Mouse (Mus musculus) hindbrain, postnatal 0 days (tissue): ENCODE results near the gene Spem1. TPM values are rescaled to one million over a fixed set of nuclear protein-coding genes. Genes with fewer than 3 reads are reported as not detected.

Experiments
- ATAC-seq: fragments of 200-750 bp; cut with Nextera tagmentation; 2 replicates; pipeline ENCODE4 v1.8.0; 2017; ENCODE audit warnings: mild to moderate bottlenecking, moderate TSS enrichment, moderate library complexity
- DNase-seq: peaks from one replicate; pipeline ENCODE4 v3.0.0-alpha.2; 2015; ENCODE audit warnings: low spot score
- H3K27ac ChIP-seq: fragments of 300-500 bp; sonication (generic); 2 replicates; pipeline ENCODE4 v1.5.1; 2014; ENCODE audit warnings: mild to moderate bottlenecking
- H3K27me3 ChIP-seq: fragments of 300-500 bp; sonication (generic); 2 replicates; pipeline ENCODE4 v1.6.1; 2014; ENCODE audit warnings: low read length, mixed read lengths; ENCODE audit not compliant: insufficient read depth
- H3K36me3 ChIP-seq: fragments of 300-500 bp; sonication (generic); 2 replicates; pipeline ENCODE4 v1.6.1; 2014; ENCODE audit warnings: low read length, mixed read lengths; ENCODE audit not compliant: insufficient read depth
- H3K4me1 ChIP-seq: fragments of 300-500 bp; sonication (generic); 2 replicates; pipeline ENCODE4 v1.6.1; 2014; ENCODE audit warnings: antibody characterized with exemption, low read length, mixed read lengths; ENCODE audit not compliant: insufficient read depth
- H3K4me2 ChIP-seq: fragments of 300-500 bp; sonication (generic); 2 replicates; pipeline ENCODE4 v1.6.1; 2014; ENCODE audit warnings: low read depth, mild to moderate bottlenecking, low read length, moderate library complexity, mixed read lengths
- H3K4me3 ChIP-seq: fragments of 300-500 bp; sonication (generic); 2 replicates; pipeline ENCODE4 v1.5.1; 2014; ENCODE audit warnings: low read length
- H3K9ac ChIP-seq: fragments of 300-500 bp; sonication (generic); replicated peaks from 2 replicates; pipeline ENCODE4 v1.6.1; 2014; ENCODE audit warnings: mild to moderate bottlenecking, low read length, moderate library complexity, mixed read lengths
- H3K9me3 ChIP-seq: fragments of 300-500 bp; sonication (generic); 2 replicates; pipeline ENCODE4 v1.6.1; 2016; ENCODE audit warnings: low read length, mixed read lengths
- CTCF ChIP-seq: IDR thresholded peaks from 2 replicates; pipeline ENCODE4 v1.5.1; 2016; ENCODE audit warnings: antibody characterized with exemption, control low read depth, low read depth
- WGBS: fragments of 180-500 bp; shearing (Covaris S2); extraction: QIAGEN DNeasy Blood & Tissue Kit; methylation state at CpG from one replicate; pipeline ENCODE4 v1.1.7; 2014; 5-methylcytosine and 5-hydroxymethylcytosine counted together
- polyA plus RNA-seq: library from polyadenylated mRNA; unstranded; fragments of >200 nt; fragmentation: Nextera tagmentation; extraction: Ambion mirVana; gene quantifications from 2 replicates; pipeline ENCODE4 v1.2.1, GENCODE M21; 2015
- total RNA-seq: library from RNA; depleted of rRNA; stranded (reverse); fragments of >200 nt; gene quantifications from 2 replicates; pipeline ENCODE4 v1.2.3, GENCODE M21; 2014

Gene Spem1
- total and polyA plus RNA-seq, 2 experiments from 2014 or later = 0.28 TPM; not detected in 1

- Histone ChIP-seq H3K9ac (peak overlapping the region; percentile 79), H3K27ac (peak overlapping the region; percentile 88), H3K4me1 (peaks cover 14% of the 10 kb centered on the region), H3K9me3 (no peaks in the 10 kb centered on the region), H3K27me3 (no peaks in the 10 kb centered on the region), H3K4me2 (peak overlapping the region; percentile 86), H3K36me3 (peaks cover 10% of the 10 kb centered on the region), H3K4me3 (peak overlapping the region; percentile 72)
- TF ChIP-seq CTCF = no peak
- ATAC-seq (no peak), DNase-seq (peak; percentile 69)
- whole genome bisulfite sequencing = 1% methylated on average over 49 of the region's 52 CpGs
Measured at GRCm38 (mm10) chr11:69836703-69837576, 15.0 kb upstream of the Spem1 start.

GRCm38 (mm10) chr11:69835966-69836335 is 14.0 kb upstream of the Spem1 start:
- WGBS = 4% methylated on average over 4 of the region's 4 CpGs
- H3K27ac ChIP-seq = peak overlapping the region; percentile 88; the same call in 1 of the 2 replicates
- DNase-seq (no peak), ATAC-seq (no peak)
- H3K9me3 ChIP-seq = no peaks in the 10 kb centered on the region
- H3K4me1 ChIP-seq = peaks cover 14% of the 10 kb centered on the region
- peak overlapping the region; percentile 72 for H3K4me3 ChIP-seq
- H3K9ac ChIP-seq = peak overlapping the region; percentile 79
- peak overlapping the region; percentile 86 for H3K4me2 ChIP-seq
- H3K36me3 ChIP-seq = peaks cover 10% of the 10 kb centered on the region
- H3K27me3 ChIP-seq = no peaks in the 10 kb centered on the region
- no peak for TF ChIP-seq CTCF

DNA sequence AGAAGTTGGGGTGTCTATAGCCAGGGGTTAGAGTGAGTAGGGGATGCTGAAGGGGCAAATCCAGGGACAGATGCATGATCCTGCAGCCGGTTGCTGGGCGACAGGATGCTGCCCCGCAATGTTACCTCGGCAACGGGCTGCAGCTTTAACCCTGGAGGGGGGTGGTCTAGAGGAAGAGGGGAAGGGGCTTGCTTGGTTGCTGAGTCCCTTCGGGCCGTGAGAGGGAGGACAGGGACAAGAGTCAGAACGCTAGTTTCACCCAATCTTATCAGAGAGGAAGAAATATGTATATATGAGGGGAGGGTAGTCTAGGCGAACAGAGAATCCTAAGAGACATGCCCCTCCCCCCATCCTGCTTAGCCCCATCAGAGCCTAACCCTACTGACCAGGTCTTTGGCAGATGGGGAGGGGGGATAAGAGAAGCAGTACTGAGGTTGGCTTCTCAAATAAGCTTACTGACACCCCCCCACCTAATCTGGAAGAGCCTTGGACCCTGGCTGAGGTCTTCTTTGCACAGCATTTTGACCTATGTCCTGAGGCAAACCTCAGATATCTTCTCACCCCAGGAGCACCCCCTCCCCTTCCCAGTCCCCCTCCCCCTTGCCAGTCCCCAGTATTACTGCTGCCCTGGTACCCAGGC is 13.5 kb upstream of the Spem1 start:
- Histone ChIP-seq H3K9ac (peak overlapping the region; percentile 79), H3K27me3 (no peaks in the 10 kb centered on the region), H3K4me3 (peak overlapping the region; percentile 72), H3K4me1 (peaks cover 14% of the 10 kb centered on the region), H3K27ac (0 out of 2 replicates have a peak overlapping the region, but pooled peaks have one; percentile 2), H3K4me2 (peak overlapping the region; percentile 86), H3K9me3 (no peaks in the 10 kb centered on the region), H3K36me3 (peaks cover 10% of the 10 kb centered on the region)
- no peak for ATAC-seq
- TF ChIP-seq CTCF = no peak
- 4% methylated on average over 8 of the region's 9 CpGs for WGBS
- peak; percentile 30 for DNase-seq

DNA sequence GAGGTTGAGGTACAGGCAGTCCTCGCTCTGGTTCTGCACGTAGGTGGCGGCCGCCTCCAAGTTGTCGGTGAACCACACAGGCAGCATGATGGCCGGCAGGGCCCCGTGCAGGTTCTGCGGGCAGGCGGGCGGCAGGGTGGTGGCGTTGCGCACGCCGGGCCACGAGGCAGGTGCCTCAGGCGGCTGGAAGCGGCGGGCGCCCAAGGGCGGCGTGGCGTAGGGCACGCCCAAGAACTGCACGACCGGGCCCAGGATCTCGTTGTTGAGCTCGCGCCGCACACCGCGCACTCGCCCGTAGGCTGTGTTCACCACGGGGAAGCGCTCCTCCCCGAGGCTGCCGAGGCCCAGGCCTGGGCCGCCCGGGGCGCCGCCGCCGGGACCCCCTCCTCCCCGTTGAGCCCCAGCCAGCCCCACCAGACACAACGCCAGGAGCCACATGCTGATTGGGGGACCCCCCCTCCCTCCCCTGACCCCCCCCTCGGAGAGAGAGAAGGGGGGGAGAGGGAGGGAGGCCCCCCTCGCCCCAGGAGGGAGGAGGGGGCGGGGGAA is 12.1 kb upstream of the Spem1 start:
- DNase-seq = peak; percentile 48
- Histone ChIP-seq H3K27me3 (no peaks in the 10 kb centered on the region), H3K4me2 (peak overlapping the region; percentile 86), H3K4me1 (peaks cover 12% of the 10 kb centered on the region), H3K27ac (no peak overlapping the region), H3K36me3 (peaks cover 10% of the 10 kb centered on the region), H3K9ac (peak overlapping the region; percentile 79), H3K4me3 (peak overlapping the region; percentile 72), H3K9me3 (no peaks in the 10 kb centered on the region)
- WGBS = 10% methylated on average over 30 of the region's 48 CpGs
- no peak for TF ChIP-seq CTCF
- no peak for ATAC-seq

GRCm38 (mm10) chr11:69833554-69833953 is 11.6 kb upstream of the Spem1 start:
- Histone ChIP-seq H3K36me3 (peaks cover 10% of the 10 kb centered on the region), H3K9me3 (no peaks in the 10 kb centered on the region), H3K27ac (no peak overlapping the region), H3K4me1 (peaks cover 11% of the 10 kb centered on the region), H3K27me3 (no peaks in the 10 kb centered on the region), H3K4me2 (peak overlapping the region; percentile 86), H3K4me3 (peak overlapping the region; percentile 72), H3K9ac (peak overlapping the region; percentile 79; the same call in 1 of the 2 replicates)
- TF ChIP-seq CTCF = no peak
- DNase-seq = no peak
- 55% methylated on average over 8 of the region's 8 CpGs for WGBS
- ATAC-seq = no peak

DNA sequence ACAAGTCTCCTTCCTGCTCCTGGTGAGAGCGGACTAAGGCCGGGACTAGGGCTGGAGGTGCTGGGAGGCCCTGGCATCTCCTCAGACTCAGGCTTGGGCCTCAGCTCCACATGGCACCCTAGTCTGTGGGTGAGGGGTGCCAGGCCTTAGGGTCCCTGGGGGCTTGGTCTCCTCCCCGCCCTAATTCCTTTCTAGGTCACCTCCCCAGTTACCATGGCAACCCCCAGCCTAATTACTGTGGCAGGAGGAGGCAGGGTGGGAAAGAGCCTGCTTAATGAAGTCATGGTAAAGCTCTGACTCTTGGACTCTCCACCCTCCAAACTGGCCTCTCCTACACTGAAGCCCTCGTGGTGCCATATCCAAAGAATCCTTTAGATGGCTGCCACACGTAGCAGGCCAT is 6.9 kb upstream of the Spem1 start:
- 51% methylated on average over 5 of the region's 5 CpGs for WGBS
- no peaks in the 10 kb centered on the region for H3K4me1 ChIP-seq
- peaks cover 51% of the 10 kb centered on the region for H3K36me3 ChIP-seq
- H3K4me2 ChIP-seq = no peak overlapping the region
- no peaks in the 10 kb centered on the region for H3K27me3 ChIP-seq
- H3K4me3 ChIP-seq = no peak overlapping the region
- H3K9me3 ChIP-seq = no peaks in the 10 kb centered on the region
- ATAC-seq = no peak
- H3K9ac ChIP-seq = no peak overlapping the region
- no peak overlapping the region for H3K27ac ChIP-seq
- DNase-seq = no peak
- TF ChIP-seq CTCF = no peak
